Mouse (Mus musculus) urinary bladder, postnatal 25 days (tissue): ENCODE results near the gene Tfrc.

Experiments used
- DNase-seq: peaks from one replicate; pipeline ENCODE4 v3.0.0; 2022; ENCODE audit warnings: low spot score

Gene Tfrc

DNA sequence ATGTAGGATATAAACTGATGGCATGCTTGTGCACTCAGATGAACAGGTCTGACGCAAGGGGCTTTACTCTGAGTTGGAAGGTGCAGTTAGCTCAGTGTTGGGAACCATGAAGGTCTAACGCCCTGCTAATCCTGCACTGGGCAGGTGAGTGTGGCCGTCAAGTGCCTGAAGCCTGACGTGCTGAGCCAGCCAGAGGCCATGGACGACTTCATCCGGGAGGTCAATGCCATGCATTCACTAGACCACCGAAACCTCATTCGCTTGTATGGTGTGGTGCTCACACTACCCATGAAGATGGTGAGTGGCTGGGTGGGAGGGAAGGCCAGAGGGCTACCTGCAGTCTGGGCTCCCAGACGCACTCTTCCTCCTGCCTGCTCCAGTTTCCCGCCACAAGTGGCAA is 60.5 kb downstream of the Tfrc start:
- DNase-seq: no peak

DNA sequence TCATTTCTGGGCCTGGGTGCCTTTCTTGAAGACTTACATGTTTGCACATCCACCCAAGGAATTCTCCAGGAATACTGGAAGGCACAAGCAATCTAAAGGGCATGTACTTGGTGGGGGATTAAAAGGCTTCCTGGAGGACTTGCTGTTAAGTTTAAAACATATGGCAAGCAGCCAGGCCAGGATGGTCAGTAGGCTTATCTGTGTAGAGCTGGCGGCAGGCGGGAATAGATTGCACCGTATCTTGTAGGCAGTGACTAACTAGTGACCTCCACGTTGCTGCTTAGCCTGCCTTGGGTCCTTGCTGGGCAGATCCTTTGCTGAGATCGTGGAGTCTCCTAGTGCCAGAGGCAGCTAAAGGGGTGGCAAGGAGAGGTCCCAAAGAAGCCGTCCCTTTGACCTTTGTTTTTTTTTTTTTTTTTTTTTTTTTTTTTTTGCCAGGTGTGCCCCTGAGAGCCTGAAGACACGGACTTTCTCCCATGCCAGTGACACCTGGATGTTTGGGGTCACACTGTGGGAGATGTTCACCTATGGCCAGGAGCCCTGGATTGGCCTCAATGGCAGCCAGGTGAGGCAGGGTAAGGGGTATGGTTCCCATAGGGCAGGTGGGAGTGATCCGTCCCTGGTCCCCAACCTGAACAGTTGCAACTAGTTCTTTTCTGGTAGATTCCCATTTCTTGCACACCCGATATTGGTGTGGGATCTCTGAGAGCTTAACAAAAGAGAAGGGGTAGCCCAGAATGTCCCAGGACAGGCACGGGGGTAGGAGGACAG is 61.8 kb downstream of the Tfrc start:
- DNase-seq: no peak

DNA sequence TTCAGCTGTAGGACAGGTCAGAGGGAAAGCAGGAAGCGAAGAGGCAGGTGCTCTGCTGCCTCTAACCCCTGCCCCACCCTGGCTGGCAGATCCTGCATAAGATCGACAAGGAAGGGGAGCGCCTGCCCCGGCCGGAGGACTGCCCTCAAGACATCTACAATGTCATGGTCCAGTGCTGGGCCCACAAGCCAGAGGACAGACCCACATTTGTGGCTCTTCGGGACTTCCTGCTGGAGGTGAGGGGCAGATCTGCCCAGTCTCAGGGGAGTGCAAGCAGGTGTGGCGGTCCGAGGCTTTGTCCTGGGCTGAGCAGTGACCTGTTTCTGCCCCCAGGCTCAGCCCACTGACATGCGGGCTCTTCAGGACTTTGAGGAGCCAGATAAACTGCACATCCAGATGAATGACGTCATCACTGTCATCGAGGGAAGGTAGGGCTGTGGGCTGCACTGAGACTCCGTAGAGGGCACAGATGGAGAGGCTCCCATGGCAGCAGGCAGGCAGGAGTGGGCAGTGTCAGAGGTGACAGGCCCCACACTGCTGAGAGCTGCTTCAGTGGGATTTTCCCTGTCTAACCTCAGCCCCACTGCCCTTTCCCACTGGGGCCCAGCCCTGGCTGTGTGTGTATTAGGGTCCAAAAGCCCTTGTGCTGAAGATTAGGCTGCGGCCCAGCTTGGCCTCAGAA is 62.6 kb downstream of the Tfrc start:
- DNase-seq: no peak

DNA sequence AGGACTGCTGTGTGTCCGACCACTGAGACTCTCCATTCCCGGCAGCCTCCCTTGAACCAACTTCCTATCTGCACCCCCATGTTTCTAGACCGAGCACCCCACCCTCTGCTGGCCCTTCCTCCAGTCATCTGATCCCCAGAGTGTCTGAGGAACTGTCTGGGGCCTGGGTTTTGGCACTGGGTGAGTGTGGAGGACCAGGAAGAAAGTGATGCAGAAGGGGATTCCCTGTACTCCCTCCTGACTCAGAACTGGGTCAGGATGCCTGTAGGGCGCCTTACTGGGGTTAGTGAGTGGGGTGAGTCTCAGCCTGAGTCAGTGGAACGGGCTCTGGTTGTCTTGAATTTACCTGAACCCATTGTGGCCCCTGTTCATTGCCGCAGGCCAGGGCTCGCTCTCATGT is 63.5 kb downstream of the Tfrc start:
- DNase-seq: no peak

DNA sequence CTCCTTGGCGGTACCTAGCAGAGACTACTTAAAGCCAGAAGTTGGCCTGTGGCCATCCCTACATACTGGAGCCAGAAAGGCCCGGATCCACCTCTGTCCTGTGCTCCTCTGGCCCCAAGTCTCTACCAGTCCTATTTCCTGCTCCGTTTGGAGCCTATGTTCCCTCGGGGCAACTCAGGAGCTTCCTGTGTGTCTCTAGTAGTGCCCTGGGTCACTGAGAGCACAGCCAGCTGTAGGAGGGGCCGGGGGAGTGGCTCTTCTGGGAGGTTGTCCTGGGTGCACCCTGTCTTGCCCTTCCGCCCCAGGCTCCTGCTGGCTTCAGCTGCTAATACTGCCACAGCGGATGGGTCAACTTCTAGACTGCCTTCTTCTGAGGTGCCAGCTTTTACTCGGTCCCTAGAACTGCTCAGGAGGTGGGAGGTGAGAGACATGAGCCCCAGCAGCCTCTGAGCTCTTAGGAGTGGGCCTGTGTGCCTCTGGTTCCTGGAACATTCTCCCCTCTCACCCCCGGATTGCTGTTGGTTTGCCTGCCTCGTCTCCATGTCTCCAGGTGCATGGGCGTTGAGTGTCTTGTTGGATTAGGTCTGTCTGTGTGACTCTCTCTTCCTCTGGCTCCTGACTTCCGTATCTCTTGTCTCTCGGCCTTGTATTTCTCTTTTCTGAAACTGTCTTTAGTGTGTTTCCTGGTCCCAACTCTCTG is 64.3 kb downstream of the Tfrc start:
- no peak for DNase-seq

DNA sequence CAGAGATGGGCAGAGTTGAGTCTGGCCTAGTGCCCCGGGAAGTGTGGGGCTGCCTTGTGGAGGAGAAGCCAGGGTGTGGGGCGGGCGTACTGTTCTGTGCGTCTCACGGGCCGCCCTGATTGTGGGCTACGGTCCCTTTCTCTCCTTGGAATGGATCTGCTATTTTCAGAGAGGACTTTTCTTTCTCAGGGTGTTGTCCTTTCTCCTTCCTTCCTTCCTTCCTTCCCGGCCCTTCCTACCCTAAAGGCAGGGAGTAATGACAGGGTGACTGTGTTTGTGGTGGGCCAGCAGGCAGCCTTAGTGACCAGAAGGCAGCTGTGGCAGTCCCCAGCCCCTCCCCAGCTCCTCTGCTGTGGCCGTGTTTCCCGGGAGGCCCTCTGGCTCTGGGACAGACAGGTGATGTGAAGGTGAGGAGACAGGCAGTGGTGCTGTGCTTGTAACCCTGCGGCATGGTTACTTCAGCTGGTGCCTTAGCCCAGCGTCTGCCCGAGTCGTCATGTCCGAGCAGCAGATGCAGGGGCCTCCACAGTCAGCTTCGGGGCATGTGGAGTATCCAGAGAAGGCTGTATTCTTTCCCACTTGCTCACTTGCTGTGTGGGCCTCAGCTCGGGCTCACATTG is 65.5 kb downstream of the Tfrc start:
- no peak for DNase-seq

DNA sequence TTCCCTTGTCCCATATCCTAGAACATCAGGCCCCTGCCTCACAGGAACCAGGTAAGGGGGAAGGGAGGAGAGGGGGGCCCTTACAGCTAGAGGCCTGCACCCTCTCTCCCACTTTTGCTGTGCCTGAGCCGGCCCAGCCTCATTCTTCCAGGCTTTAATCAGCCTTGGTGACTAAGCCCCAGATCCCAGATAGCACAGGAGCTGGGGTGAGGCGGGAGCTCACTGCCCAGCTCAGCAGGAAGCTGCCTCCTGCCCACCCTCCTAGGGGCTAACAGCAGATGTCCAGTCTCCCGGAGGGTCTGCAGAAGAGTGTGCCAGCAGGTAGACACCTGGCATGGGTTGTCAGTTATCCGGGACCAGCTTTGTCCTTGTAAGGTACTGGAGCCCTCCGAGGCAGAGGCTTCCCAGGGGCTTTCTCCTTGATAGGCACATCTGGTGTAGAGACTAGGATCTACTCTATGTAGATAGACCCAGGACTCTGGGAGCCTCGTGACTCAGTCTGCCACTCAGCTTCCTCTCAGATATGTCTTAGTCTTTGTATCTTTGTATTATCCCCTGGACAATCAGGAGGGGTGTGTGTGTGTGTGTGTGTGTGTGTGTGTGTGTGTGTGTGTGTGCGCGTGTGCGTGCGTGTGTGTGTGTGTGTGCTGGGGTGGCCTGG is 68.5 kb downstream of the Tfrc start:
- no peak for DNase-seq

DNA sequence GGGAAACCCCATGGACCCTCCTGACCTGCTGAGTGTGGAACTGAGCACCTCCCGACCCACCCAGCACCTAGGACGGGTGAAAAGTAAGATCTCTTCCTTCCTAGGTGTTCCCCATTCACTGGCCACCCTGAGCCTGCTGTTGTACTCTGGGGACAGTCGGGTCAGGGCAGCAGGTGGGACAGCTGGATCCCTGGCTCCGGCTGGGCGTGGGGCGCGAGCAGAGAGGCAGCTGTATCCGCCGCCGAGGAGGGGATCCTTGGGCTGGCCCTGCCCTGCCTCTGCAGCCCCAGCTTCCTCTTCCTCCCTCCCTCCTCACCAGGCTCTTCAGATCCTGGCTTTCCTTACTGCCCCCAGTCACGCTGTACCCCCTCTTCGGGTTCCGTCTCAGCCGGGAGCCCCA is 69.2 kb downstream of the Tfrc start:
- no peak for DNase-seq

DNA sequence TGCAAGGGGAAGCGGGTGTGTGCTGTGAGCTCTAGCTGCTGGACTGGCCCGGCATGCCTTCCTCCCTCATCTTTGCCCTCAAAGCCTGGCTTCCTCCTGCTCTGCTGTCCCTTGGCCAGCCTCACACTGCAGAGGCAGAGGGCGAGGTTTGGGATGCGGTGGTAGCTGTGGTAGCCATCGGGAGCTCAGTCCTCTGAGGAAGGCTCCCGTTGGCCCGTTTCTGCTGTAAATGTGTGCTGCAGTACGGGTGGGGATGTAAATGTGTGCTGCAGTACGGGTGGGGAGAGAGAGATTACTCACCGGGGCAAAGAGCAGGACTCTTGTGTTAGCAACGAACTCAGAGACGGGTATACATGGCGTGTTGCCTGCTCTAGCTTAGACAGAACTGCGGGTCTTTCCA is 70.1 kb downstream of the Tfrc start:
- no peak for DNase-seq

DNA sequence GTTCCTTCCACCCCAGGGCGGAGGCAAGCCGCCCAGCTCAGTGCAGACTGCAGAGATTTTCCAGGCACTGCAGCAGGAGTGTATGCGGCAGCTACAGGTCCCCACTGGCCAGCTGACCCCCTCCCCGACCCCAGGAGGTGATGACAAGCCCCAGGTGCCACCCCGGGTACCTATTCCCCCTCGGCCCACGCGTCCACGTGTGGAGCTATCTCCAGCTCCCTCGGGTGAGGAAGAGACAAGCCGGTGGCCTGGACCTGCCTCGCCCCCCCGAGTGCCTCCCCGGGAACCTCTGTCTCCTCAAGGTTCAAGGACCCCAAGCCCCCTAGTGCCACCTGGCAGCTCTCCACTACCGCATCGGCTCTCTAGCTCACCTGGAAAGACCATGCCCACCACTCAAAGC is 71.3 kb downstream of the Tfrc start:
- no peak for DNase-seq

DNA sequence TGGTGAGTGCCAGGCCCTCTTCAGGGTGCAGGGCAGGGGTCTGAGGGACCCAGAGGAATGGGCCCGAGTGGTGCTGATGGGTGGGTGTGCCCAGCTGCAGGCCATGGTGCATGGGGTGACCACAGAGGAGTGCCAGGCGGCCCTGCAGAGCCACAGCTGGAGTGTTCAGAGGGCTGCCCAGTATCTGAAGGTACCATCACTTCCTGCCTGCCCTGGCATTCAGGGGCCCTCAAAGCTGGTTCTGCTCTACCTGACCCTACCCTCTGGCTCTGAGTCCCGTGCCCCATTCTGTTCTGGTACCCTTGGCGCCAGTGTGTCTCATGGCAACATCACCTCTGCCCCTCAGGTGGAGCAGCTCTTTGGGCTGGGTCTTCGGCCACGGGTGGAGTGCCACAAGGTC is 72.1 kb downstream of the Tfrc start:
- DNase-seq: no peak

DNA sequence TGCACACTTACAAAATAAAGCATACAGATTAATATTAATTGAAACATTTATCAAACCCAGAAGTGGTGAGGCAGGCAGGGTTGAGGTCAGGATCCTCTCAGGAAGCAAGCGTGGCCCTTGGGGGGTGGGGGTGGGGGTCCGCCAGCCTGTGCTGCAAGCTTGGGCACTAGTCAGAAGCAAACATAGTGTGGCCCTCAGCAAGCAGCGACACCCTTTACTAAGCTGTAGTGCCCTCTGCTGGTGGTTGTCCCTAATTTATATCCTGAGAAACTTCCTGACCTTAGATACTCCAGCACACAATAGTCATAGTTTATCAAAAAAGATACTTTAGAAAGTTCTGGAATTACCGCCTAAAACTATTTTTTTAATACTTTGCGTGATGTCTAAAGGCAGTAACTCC is 73.5 kb downstream of the Tfrc start:
- peak; percentile 72 for DNase-seq
